Mouse (Mus musculus) left cerebral cortex, adult 9 months (tissue): ENCODE measurements at regions not wholly inside any gene's neighbourhood (a gene's known extent, or its start where the extent isn't known, plus 50 kb on each side); places are given as distances from the start of the nearest gene placed in this dataset.
"Not testable (repeated sequence)": the region's sequence is repeated elsewhere in the genome, so short reads cannot be mapped to it uniquely, and the experiment has no call there.

Source experiments
- DNase-seq, 2 experiments: peaks; one replicate each; pipeline ENCODE4 v3.0.0; 2022; ENCODE audit warnings: low spot score in 2 of 2

GRCm38 (mm10) chr8:34300331-34300903, 188.9 kb upstream of the Gm10131 start:
- DNase-seq, result no peak

GRCm38 (mm10) chr8:34294721-34295120, 183.2 kb upstream of the Gm10131 start:
- DNase-seq, result no peak

- DNase-seq, result no peak
Measured at GRCm38 (mm10) chr8:34290670-34291069, 179.1 kb upstream of the Gm10131 start.

GRCm38 (mm10) chr8:34287801-34288200, 176.3 kb upstream of the Gm10131 start:
- DNase-seq, result no peak

- peak; percentile 14 to 31 for DNase-seq
Measured at GRCm38 (mm10) chr8:34284576-34284975, 173.0 kb upstream of the Gm10131 start.

- DNase-seq, result no peak
Measured at GRCm38 (mm10) chr8:34280433-34280832, 168.9 kb upstream of the Gm10131 start.

- DNase-seq, result no peak
Measured at GRCm38 (mm10) chr8:34275977-34276660, 164.6 kb upstream of the Gm10131 start.

- not testable (repeated sequence) for DNase-seq
Measured at GRCm38 (mm10) chr8:34274796-34275195, 163.3 kb upstream of the Gm10131 start.

GRCm38 (mm10) chr8:34274171-34274570, 162.6 kb upstream of the Gm10131 start:
- no peak for DNase-seq

- DNase-seq, result no peak
Measured at GRCm38 (mm10) chr8:34269848-34270247, 158.3 kb upstream of the Gm10131 start.

- no peak for DNase-seq
Measured at GRCm38 (mm10) chr8:34268806-34269520, 157.4 kb upstream of the Gm10131 start.

- no peak for DNase-seq
Measured at GRCm38 (mm10) chr8:34254978-34255377, 143.4 kb upstream of the Gm10131 start.

- peak; percentile 8 to 25 for DNase-seq
Measured at GRCm38 (mm10) chr8:34251934-34252333, 140.4 kb upstream of the Gm10131 start.

GRCm38 (mm10) chr8:34239346-34239900, 127.9 kb upstream of the Gm10131 start:
- DNase-seq, result peak in 1 of 2 experiments; percentile 28

GRCm38 (mm10) chr8:34233705-34234104, 122.2 kb upstream of the Gm10131 start:
- DNase-seq, result no peak

GRCm38 (mm10) chr8:34229477-34229876, 117.9 kb upstream of the Gm10131 start:
- DNase-seq, result no peak

GRCm38 (mm10) chr8:34225011-34225890, 113.7 kb upstream of the Gm10131 start:
- DNase-seq, result no peak

- no peak for DNase-seq
Measured at GRCm38 (mm10) chr8:34222187-34222586, 110.7 kb upstream of the Gm10131 start.
